Mouse (Mus musculus) kidney, postnatal 0 days (tissue): ENCODE results near the gene Dazap2. TPM values are rescaled to one million over a fixed set of nuclear protein-coding genes. Genes with fewer than 3 reads are reported as not detected.
A peak's percentile ranks its signal among the peaks of the same experiment; 100 is the strongest.

Source experiments
- ATAC-seq: fragments of 200-750 bp; cut with Nextera tagmentation; replicated peaks from 2 replicates; pipeline ENCODE4 v1.8.0; 2017; ENCODE audit warnings: low read depth, moderate number of reproducible peaks, moderate TSS enrichment, moderate library complexity; ENCODE audit not compliant: low FRiP score
- DNase-seq: peaks from one replicate; pipeline ENCODE4 v3.0.0-alpha.2; 2016; ENCODE audit warnings: low spot score
- H3K27ac ChIP-seq: fragments of 300-500 bp; sonication (generic); 2 replicates; pipeline ENCODE4 v1.5.1; 2014; ENCODE audit warnings: mild to moderate bottlenecking
- H3K27me3 ChIP-seq: fragments of 300-500 bp; sonication (generic); 2 replicates; pipeline ENCODE4 v1.6.1; 2014; ENCODE audit warnings: low read length, mixed read lengths; ENCODE audit not compliant: insufficient read depth
- H3K36me3 ChIP-seq: fragments of 300-500 bp; sonication (generic); 2 replicates; pipeline ENCODE4 v1.6.1; 2014; ENCODE audit warnings: low read length, mixed read lengths; ENCODE audit not compliant: insufficient read depth
- H3K4me1 ChIP-seq: fragments of 300-500 bp; sonication (generic); replicated peaks from 2 replicates; pipeline ENCODE4 v1.6.1; 2014; ENCODE audit warnings: antibody characterized with exemption, low read length, mixed read lengths; ENCODE audit not compliant: insufficient read depth
- H3K4me2 ChIP-seq: fragments of 300-500 bp; sonication (generic); 2 replicates; pipeline ENCODE4 v1.6.1; 2014; ENCODE audit warnings: mild to moderate bottlenecking, low read length, moderate library complexity, mixed read lengths
- H3K4me3 ChIP-seq: fragments of 300-500 bp; sonication (generic); replicated peaks from 2 replicates; pipeline ENCODE4 v1.5.1; 2014; ENCODE audit warnings: low read depth, low read length
- H3K9ac ChIP-seq: fragments of 300-500 bp; sonication (generic); 2 replicates; pipeline ENCODE4 v1.6.1; 2014; ENCODE audit warnings: low read depth, low read length
- H3K9me3 ChIP-seq: fragments of 300-500 bp; sonication (generic); replicated peaks from 2 replicates; pipeline ENCODE4 v1.6.1; 2016; ENCODE audit warnings: low read length, inconsistent platforms, mixed read lengths
- CTCF ChIP-seq: IDR thresholded peaks from 2 replicates; pipeline ENCODE4 v1.5.1; 2016; ENCODE audit warnings: antibody characterized with exemption, low read depth, mild to moderate bottlenecking, moderate library complexity
- WGBS: fragments of 180-500 bp; shearing (Covaris S2); extraction: QIAGEN DNeasy Blood & Tissue Kit; methylation state at CpG from one replicate; pipeline ENCODE4 v1.1.7; 2014; 5-methylcytosine and 5-hydroxymethylcytosine counted together
- polyA plus RNA-seq: library from polyadenylated mRNA; unstranded; fragments of >200 nt; fragmentation: Nextera tagmentation; extraction: Ambion mirVana; gene quantifications from 2 replicates; pipeline ENCODE4 v1.2.1, GENCODE M21; 2015

The Dazap2 gene
- polyA plus RNA-seq, 1 experiment from 2014 or later: 349 TPM

DNA sequence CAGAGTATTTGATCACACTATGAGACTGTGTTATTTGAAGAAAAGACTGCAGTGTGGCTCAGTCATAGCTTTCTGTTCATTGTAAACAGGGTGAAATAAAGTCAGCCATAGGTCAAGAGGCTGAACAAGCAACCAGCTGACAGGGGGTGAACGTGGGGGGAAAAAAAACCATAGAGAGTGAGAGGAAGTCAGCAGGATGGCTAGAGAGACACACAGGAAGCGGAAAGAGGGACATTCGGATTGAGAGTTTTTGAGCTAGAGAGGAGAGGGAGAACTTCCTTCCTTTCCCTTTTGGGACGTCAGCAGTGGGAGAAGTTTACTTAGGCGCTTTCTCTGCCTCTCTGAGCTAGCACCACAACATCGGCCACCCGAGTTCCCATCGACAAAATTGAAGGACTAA is 24.7 kb upstream of the Dazap2 start:
- no peak overlapping the region for H3K27ac ChIP-seq
- DNase-seq (peak; percentile 36), ATAC-seq (no peak)
- H3K9ac ChIP-seq: no peak overlapping the region
- H3K27me3 ChIP-seq: no peaks in the 10 kb centered on the region
- no peaks in the 10 kb centered on the region for H3K9me3 ChIP-seq
- H3K4me1 ChIP-seq: no peaks in the 10 kb centered on the region
- H3K36me3 ChIP-seq: peaks cover 12% of the 10 kb centered on the region; the same call in 1 of the 2 replicates
- H3K4me2 ChIP-seq: no peak overlapping the region
- WGBS: 64% methylated on average over 8 of the region's 8 CpGs
- no peak for TF ChIP-seq CTCF
- no peak overlapping the region for H3K4me3 ChIP-seq

DNA sequence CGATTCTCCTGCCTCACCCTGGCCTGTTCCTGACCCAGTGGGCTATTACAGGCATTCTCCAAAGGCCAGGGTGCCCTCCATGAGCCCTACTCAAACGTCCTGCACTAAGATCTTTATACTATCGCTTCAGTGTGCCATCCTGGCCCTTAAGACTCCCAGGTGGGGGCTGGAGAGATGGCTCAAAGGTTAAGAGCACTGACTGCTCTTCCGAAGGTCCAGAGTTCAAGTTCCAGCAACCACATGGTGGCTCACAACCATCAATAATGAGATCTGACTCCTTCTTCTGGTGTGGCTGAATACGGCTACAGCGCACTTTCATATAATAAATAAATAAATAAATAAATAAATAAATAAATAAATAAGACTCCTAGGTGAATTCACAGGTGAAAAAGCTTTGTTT is 22.3 kb upstream of the Dazap2 start:
- no peak for ATAC-seq
- no peak for DNase-seq
- no peaks in the 10 kb centered on the region for H3K4me1 ChIP-seq
- no peaks in the 10 kb centered on the region for H3K27me3 ChIP-seq
- TF ChIP-seq CTCF: no peak
- H3K4me2 ChIP-seq: no peak overlapping the region
- WGBS: 73% methylated on average over 6 of the region's 6 CpGs
- no peaks in the 10 kb centered on the region for H3K9me3 ChIP-seq
- H3K4me3 ChIP-seq: no peak overlapping the region
- 0 out of 2 replicates have a peak, but pooled peaks cover 2% of the 10 kb centered on the region for H3K36me3 ChIP-seq
- no peak overlapping the region for H3K27ac ChIP-seq
- no peak overlapping the region for H3K9ac ChIP-seq

- Histone ChIP-seq H3K36me3 (no peaks in the 10 kb centered on the region), H3K4me3 (peak overlapping the region; percentile 96), H3K27me3 (no peaks in the 10 kb centered on the region), H3K4me2 (peak overlapping the region; percentile 89), H3K4me1 (peaks cover 14% of the 10 kb centered on the region; the same call in 1 of the 2 replicates), H3K9me3 (no peaks in the 10 kb centered on the region), H3K27ac (peak overlapping the region; percentile 93), H3K9ac (peak overlapping the region; percentile 92; the same call in 1 of the 2 replicates)
- DNase-seq (no peak), ATAC-seq (no peak)
- TF ChIP-seq CTCF: no peak
- 22% methylated on average over 9 of the region's 9 CpGs for WGBS
These were observed 16.8 kb upstream of the Dazap2 start for GRCm38 (mm10) chr15:100598287-100598882.

DNA sequence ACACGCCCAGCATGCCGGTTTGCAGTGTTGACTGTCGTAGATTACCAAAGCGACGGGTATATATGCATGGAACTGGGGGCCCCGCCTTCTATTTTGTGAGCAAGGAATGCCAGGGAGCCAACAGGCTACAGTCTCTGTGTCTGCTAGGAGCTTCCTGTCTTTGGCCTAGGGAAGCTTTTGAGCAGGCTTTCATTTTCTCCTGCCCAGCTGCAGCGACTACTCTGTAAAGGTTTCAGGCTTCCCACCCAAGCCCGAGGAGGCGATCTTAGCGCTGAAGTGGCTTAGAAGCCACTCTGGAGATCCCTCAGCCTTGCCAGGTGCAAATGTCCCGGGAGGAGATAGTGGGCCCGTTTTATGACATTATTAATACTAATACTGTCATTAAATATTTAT is 16.3 kb upstream of the Dazap2 start:
- 2% methylated on average over 12 of the region's 12 CpGs for WGBS
- ATAC-seq: no peak
- peak overlapping the region; percentile 93 for H3K27ac ChIP-seq

DNA sequence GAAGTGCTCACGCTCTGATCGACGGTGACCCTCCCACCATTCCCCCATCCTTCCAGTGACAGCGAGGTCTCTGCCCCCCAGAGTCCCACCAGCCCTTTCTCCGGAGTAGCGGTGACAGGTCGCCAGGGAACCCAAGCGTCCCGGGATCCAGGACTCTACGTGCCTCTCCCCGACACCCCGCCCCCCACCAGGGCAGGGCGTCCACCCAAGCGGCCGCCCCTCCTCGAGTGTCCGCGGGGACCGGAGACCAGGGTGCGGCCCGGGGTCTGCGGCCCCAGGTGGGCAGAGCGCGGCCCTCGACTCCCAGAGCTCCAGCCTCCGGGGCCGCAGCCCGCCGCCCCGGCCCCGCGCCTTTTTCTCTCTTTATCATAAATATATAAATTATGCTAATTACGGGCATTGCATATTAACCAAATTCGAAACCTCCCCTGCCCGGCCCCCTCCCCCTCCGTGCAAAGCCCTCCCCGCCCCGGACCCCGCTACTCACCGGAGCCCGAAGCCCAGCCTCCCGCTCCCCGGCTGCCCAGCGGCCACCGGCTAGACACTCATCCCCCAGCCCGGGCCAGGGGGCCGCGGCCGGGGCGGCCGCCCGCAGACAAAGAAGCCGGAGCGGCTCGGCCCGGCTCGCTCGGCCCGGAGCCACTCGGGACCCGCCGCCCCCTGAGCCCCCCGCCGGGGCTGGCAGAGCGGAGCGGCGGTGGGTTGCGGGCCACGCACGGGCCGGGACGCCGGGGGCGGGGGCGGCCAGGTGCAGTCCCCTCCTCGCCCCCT is 15.7 kb upstream of the Dazap2 start, which contains the start of gene Pou6f1:
Pou6f1 (minus strand) TSS at position 709 of the 771 bp plus-strand sequence.
- peak within 1 kb of the TSS; percentile 93 for H3K27ac ChIP-seq
- peak; percentile 35 for DNase-seq
- no peak for TF ChIP-seq CTCF

More for the DNA sequence above, 16.3 kb upstream of the Dazap2 start:
- Histone ChIP-seq H3K4me1 (peaks cover 14% of the 10 kb centered on the region; the same call in 1 of the 2 replicates), H3K4me2 (peak overlapping the region; percentile 89), H3K9ac (peak overlapping the region; percentile 92), H3K4me3 (peak overlapping the region; percentile 96), H3K9me3 (no peaks in the 10 kb centered on the region), H3K36me3 (no peaks in the 10 kb centered on the region), H3K27me3 (no peaks in the 10 kb centered on the region)
- peak; percentile 73 for DNase-seq
- TF ChIP-seq CTCF: no peak

DNA sequence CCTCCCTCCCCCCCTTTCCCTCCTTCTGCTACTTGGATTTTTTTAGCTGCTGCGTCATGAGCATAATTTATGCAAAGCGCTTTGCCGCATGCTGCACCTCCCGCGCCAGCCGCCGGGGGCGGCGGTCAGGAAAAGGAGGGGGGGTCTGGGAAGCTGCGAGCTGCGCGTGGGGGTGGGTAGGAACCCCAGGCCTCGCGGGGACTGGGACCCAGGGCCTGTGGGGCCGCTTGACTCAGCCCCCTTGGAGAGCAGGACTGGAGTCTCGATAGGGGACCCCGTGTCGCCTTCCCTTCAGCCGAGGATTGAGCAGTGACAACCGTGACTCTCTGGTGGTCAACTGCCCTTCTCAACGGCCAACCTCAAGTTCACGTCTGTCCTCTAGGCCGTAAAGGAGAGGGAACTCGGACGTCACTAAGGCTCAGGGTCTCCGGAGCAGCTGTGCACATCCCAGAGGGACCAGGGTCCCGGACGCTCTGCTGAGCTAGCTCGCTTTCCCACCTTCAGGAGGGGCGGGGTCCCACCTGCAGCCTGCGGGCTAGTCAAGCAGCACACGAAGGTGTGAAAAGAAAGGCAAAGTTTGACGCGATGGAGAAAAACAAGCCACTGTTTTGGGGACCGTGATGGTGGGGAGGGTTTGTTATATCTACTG is 15.0 kb upstream of the Dazap2 start:
- Histone ChIP-seq H3K9ac (peak overlapping the region; percentile 92), H3K36me3 (no peaks in the 10 kb centered on the region), H3K9me3 (no peaks in the 10 kb centered on the region), H3K4me1 (peaks cover 17% of the 10 kb centered on the region; the same call in 1 of the 2 replicates), H3K4me2 (peak overlapping the region; percentile 89), H3K4me3 (peak overlapping the region; percentile 96), H3K27me3 (no peaks in the 10 kb centered on the region), H3K27ac (peak overlapping the region; percentile 93)
- ATAC-seq: peak; percentile 71
- WGBS: under 1% methylated on average over 34 of the region's 35 CpGs
- peak; percentile 60 for TF ChIP-seq CTCF
- peak; percentile 88 for DNase-seq

More for the DNA sequence above, 15.7 kb upstream of the Dazap2 start, which contains the start of gene Pou6f1:
- Histone ChIP-seq H3K4me2 (peak within 1 kb of the TSS; percentile 89), H3K4me3 (peak within 1 kb of the TSS; percentile 96), H3K27me3 (no peaks in the 10 kb centered on the region), H3K9ac (peak within 1 kb of the TSS; percentile 92), H3K36me3 (no peaks in the 10 kb centered on the region), H3K4me1 (peaks cover 14% of the 10 kb centered on the region; the same call in 1 of the 2 replicates), H3K9me3 (no peaks in the 10 kb centered on the region)
- WGBS: under 1% methylated on average over 75 of the region's 76 CpGs
- peak; percentile 60 for ATAC-seq
